7 mouse cellular contexts compared by ENCODE assay signal in genomic region chr7:99380491-99381213, GRCm38 (mm10). TPM values are rescaled to one million over a fixed set of nuclear protein-coding genes. Genes with fewer than 3 reads are reported as not detected.
A peak's percentile ranks its signal among the peaks of the same experiment; 100 is the strongest.
DNase-seq lines count a peak whose midpoint lies in the region; ATAC-seq and TF ChIP-seq lines count a peak whose summit lies in the region.

No protein-coding gene starts in this region.

- H3K27me3 ChIP-seq in lung, embryonic 14.5 days (ENCODE audit: insufficient read depth, low read length), result no peaks in the 10 kb centered on the region
- no peaks in the 10 kb centered on the region for H3K27me3 ChIP-seq in forebrain, embryonic 11.5 days (ENCODE audit: control insufficient read depth, insufficient read depth, low read length)
- H3K27me3 ChIP-seq in kidney, postnatal 0 days (ENCODE audit: insufficient read depth, low read length), result no peaks in the 10 kb centered on the region

- peak; percentile 84 for DNase-seq in lung, embryonic 14.5 days
- DNase-seq in lung, postnatal 25 days (ENCODE audit: low spot score), result no peak
- peak; percentile 68 for DNase-seq in brain, adult 2 months (ENCODE audit: low read depth, low spot score)
- DNase-seq in forebrain, embryonic 11.5 days (ENCODE audit: low spot score), result peak; percentile 85
- peak; percentile 79 for DNase-seq in kidney, postnatal 0 days (ENCODE audit: low spot score)
- peak; percentile 81 for DNase-seq in mesoderm, embryonic 11.5 days (ENCODE audit: low read depth, low spot score)
- DNase-seq in telencephalon, adult 2 months (ENCODE audit: low read depth, low spot score), result peak; percentile 51

- peak overlapping the region; percentile 72 for H3K9ac ChIP-seq in lung, embryonic 14.5 days
- H3K9ac ChIP-seq in forebrain, embryonic 11.5 days (ENCODE audit: low read length), result peak overlapping the region; percentile 90
- peak overlapping the region; percentile 49 for H3K9ac ChIP-seq in kidney, postnatal 0 days (ENCODE audit: low read depth, low read length)

- H3K27ac ChIP-seq in lung, embryonic 14.5 days (ENCODE audit: low read depth), result peak overlapping the region; percentile 93
- H3K27ac ChIP-seq in forebrain, embryonic 11.5 days (ENCODE audit: low read depth, low read length), result peak overlapping the region; percentile 94
- peak overlapping the region; percentile 79 for H3K27ac ChIP-seq in kidney, postnatal 0 days

- TF ChIP-seq CTCF in lung, embryonic 14.5 days (IDR thresholded peaks at IDR 0.05; ENCODE audit: low read depth), result peak; percentile 70
- TF ChIP-seq CTCF in kidney, postnatal 0 days (IDR thresholded peaks at IDR 0.05; ENCODE audit: low read depth), result peak; percentile 70

- ATAC-seq in lung, embryonic 14.5 days (ENCODE audit: insufficient read depth), result peak; percentile 73
- peak; percentile 39 for ATAC-seq in forebrain, embryonic 11.5 days (replicated peaks; ENCODE audit: low FRiP score)
- peak; percentile 61 for ATAC-seq in kidney, postnatal 0 days (replicated peaks; ENCODE audit: low FRiP score, low read depth)

- peak overlapping the region; percentile 63 for H3K4me3 ChIP-seq in lung, embryonic 14.5 days (ENCODE audit: low read depth, low read length)
- H3K4me3 ChIP-seq in forebrain, embryonic 11.5 days (ENCODE audit: low read depth, low read length), result peak overlapping the region; percentile 47
- peak overlapping the region; percentile 49 for H3K4me3 ChIP-seq in kidney, postnatal 0 days (replicated peaks; ENCODE audit: low read depth, low read length)

- under 1% methylated on average over 24 of the region's 24 CpGs for WGBS in lung, embryonic 14.5 days
- under 1% methylated on average over 24 of the region's 24 CpGs for WGBS in forebrain, embryonic 11.5 days
- WGBS in kidney, postnatal 0 days, result under 1% methylated on average over 24 of the region's 24 CpGs

- peaks cover 22% of the 10 kb centered on the region for H3K4me1 ChIP-seq in lung, embryonic 14.5 days (ENCODE audit: insufficient read depth)
- peaks cover 13% of the 10 kb centered on the region for H3K4me1 ChIP-seq in forebrain, embryonic 11.5 days (replicated peaks; ENCODE audit: control insufficient read depth, insufficient read depth, low read length)
- H3K4me1 ChIP-seq in kidney, postnatal 0 days (replicated peaks; ENCODE audit: insufficient read depth, low read length), result peaks cover 20% of the 10 kb centered on the region

- H3K4me2 ChIP-seq in lung, embryonic 14.5 days, result peak overlapping the region; percentile 95
- peak overlapping the region; percentile 97 for H3K4me2 ChIP-seq in forebrain, embryonic 11.5 days (ENCODE audit: low read depth, low read length, severe bottlenecking)
- H3K4me2 ChIP-seq in kidney, postnatal 0 days (ENCODE audit: low read length), result peak overlapping the region; percentile 73

- H3K9me3 ChIP-seq in lung, embryonic 14.5 days (ENCODE audit: low read depth, low read length), result no peaks in the 10 kb centered on the region
- no peaks in the 10 kb centered on the region for H3K9me3 ChIP-seq in forebrain, embryonic 11.5 days (ENCODE audit: control insufficient read depth, low read length)
- H3K9me3 ChIP-seq in kidney, postnatal 0 days (replicated peaks; ENCODE audit: low read length), result no peaks in the 10 kb centered on the region

- H3K36me3 ChIP-seq in lung, embryonic 14.5 days (ENCODE audit: insufficient read depth), result no peaks in the 10 kb centered on the region
- H3K36me3 ChIP-seq in forebrain, embryonic 11.5 days (ENCODE audit: control insufficient read depth, insufficient read depth, low read length), result no peaks in the 10 kb centered on the region
- no peaks in the 10 kb centered on the region for H3K36me3 ChIP-seq in kidney, postnatal 0 days (ENCODE audit: insufficient read depth, low read length)

RNA-seq across cellular contexts. Expression of gene Gdpd5, which starts 0.6 kb away (rescaled TPM):
- 20.2 and 21.8 TPM in 2 replicates for polyA plus RNA-seq in lung, embryonic 14.5 days (2014; fragmentation: Nextera tagmentation; extraction: Ambion mirVana)
- 18.6 and 19.1 TPM in 2 replicates for polyA plus RNA-seq in forebrain, embryonic 11.5 days (2014; fragmentation: Nextera tagmentation; extraction: Ambion mirVana)
- polyA plus RNA-seq in kidney, postnatal 0 days (2015; fragmentation: Nextera tagmentation; extraction: Ambion mirVana), result 11.8 and 13.5 TPM in 2 replicates

RNA-seq across cellular contexts. Expression of gene Serpinh1, which starts 27.6 kb away (rescaled TPM):
- polyA plus RNA-seq in lung, embryonic 14.5 days (2014; fragmentation: Nextera tagmentation; extraction: Ambion mirVana), result 663 and 691 TPM in 2 replicates
- 239 and 255 TPM in 2 replicates for polyA plus RNA-seq in forebrain, embryonic 11.5 days (2014; fragmentation: Nextera tagmentation; extraction: Ambion mirVana)
- 819 and 983 TPM in 2 replicates for polyA plus RNA-seq in kidney, postnatal 0 days (2015; fragmentation: Nextera tagmentation; extraction: Ambion mirVana)
